Mouse (Mus musculus) left cerebral cortex, postnatal 4 days (tissue): ENCODE data around the gene Fbxo17. TPM values are rescaled to one million over a fixed set of nuclear protein-coding genes. Genes with fewer than 3 reads are reported as not detected.
"Not testable (repeated sequence)": the region's sequence is repeated elsewhere in the genome, so short reads cannot be mapped to it uniquely, and the experiment has no call there.

ENCODE experiments used
- DNase-seq: peaks from one replicate; pipeline ENCODE4 v3.0.0-alpha.2; 2022
- intact Hi-C: fragments of 180-260 bp; cut with DNase I; formaldehyde crosslinking; loops from one replicate; pipeline ENCODE4 v1.15.1; 2025
- total RNA-seq, 2 experiments: library from RNA; stranded (reverse); gene quantifications; 2 replicates each; pipeline ENCODE4 v1.2.3; 2021

The Fbxo17 gene
- total RNA-seq: 1 to 10 TPM; 2.9 to 3.7 TPM

GRCm38 (mm10) chr7:28716590-28717281 lies at the start of gene Fbxo17:
TSS of gene Fbxo17 (plus strand) at chr7:28716804.
- intact Hi-C loops: loop anchor here (5.0 kb wide), 1 partner anchor 269 kb away; no protein-coding TSS in a partner anchor
- DNase-seq: peak; percentile 46

GRCm38 (mm10) chr7:28671172-28671571 lies 45.4 kb upstream of the Fbxo17 start:
- intact Hi-C loops: no loop called here
- no peak for DNase-seq

GRCm38 (mm10) chr7:28672276-28672675 lies 44.3 kb upstream of the Fbxo17 start:
- intact Hi-C loops: no loop called here
- DNase-seq: no peak

GRCm38 (mm10) chr7:28672786-28673185 lies 43.8 kb upstream of the Fbxo17 start:
- intact Hi-C loops: not testable (repeated sequence)

GRCm38 (mm10) chr7:28674994-28675393 lies 41.6 kb upstream of the Fbxo17 start:
- DNase-seq: no peak
- intact Hi-C loops: no loop called here

More at GRCm38 (mm10) chr7:28672786-28673185, 43.8 kb upstream of the Fbxo17 start:
- not testable (repeated sequence) for DNase-seq

- intact Hi-C loops: no loop called here
Observed at GRCm38 (mm10) chr7:28675746-28676145, 40.9 kb upstream of the Fbxo17 start.

GRCm38 (mm10) chr7:28676811-28677541 lies 39.6 kb upstream of the Fbxo17 start:
- DNase-seq: no peak
- intact Hi-C loops: no loop called here

More at GRCm38 (mm10) chr7:28675746-28676145, 40.9 kb upstream of the Fbxo17 start:
- no peak for DNase-seq

GRCm38 (mm10) chr7:28677624-28678023 lies 39.0 kb upstream of the Fbxo17 start:
- intact Hi-C loops: no loop called here
- no peak for DNase-seq

GRCm38 (mm10) chr7:28691075-28691474 lies 25.5 kb upstream of the Fbxo17 start:
- no peak for DNase-seq
- intact Hi-C loops: no loop called here

- peak; percentile 39 for DNase-seq
Observed at GRCm38 (mm10) chr7:28692545-28693320, 23.9 kb upstream of the Fbxo17 start, which contains the start of gene Fbxo27. TSS of gene Fbxo27 (plus strand) at chr7:28692849.

GRCm38 (mm10) chr7:28693321-28693966 lies 23.2 kb upstream of the Fbxo17 start:
- intact Hi-C loops: no loop called here
- DNase-seq: peak; percentile 68

More at GRCm38 (mm10) chr7:28692545-28693320, 23.9 kb upstream of the Fbxo17 start, which contains the start of gene Fbxo27:
- intact Hi-C loops: no loop called here

GRCm38 (mm10) chr7:28694423-28694822 lies 22.2 kb upstream of the Fbxo17 start:
- intact Hi-C loops: no loop called here
- DNase-seq: no peak

- intact Hi-C loops: no loop called here
- DNase-seq: no peak
Observed at GRCm38 (mm10) chr7:28694966-28695511, 21.6 kb upstream of the Fbxo17 start.

GRCm38 (mm10) chr7:28697277-28697676 lies 19.3 kb upstream of the Fbxo17 start:
- intact Hi-C loops: no loop called here
- DNase-seq: no peak

- intact Hi-C loops: no loop called here
- DNase-seq: no peak
Observed at GRCm38 (mm10) chr7:28700269-28700668, 16.3 kb upstream of the Fbxo17 start.

GRCm38 (mm10) chr7:28701306-28701705 lies 15.3 kb upstream of the Fbxo17 start:
- intact Hi-C loops: not testable (repeated sequence)

GRCm38 (mm10) chr7:28702601-28703143 lies 13.9 kb upstream of the Fbxo17 start:
- DNase-seq: no peak
- intact Hi-C loops: no loop called here

More at GRCm38 (mm10) chr7:28701306-28701705, 15.3 kb upstream of the Fbxo17 start:
- not testable (repeated sequence) for DNase-seq

GRCm38 (mm10) chr7:28709454-28709853 lies 7.2 kb upstream of the Fbxo17 start:
- intact Hi-C loops: no loop called here
- no peak for DNase-seq

GRCm38 (mm10) chr7:28710962-28711361 lies 5.6 kb upstream of the Fbxo17 start:
- no peak for DNase-seq
- intact Hi-C loops: no loop called here

- intact Hi-C loops: loop anchor here (5.0 kb wide), 1 partner anchor 267 kb away; no protein-coding TSS in a partner anchor
- DNase-seq: no peak
Observed at GRCm38 (mm10) chr7:28714667-28715066, 1.9 kb upstream of the Fbxo17 start.
